Mouse (Mus musculus) E14TG2a.4 (cell line): ENCODE data around the gene Adamts9.

Experiments
- CTCF ChIP-seq: conservative IDR thresholded peaks from 2 replicates; pipeline ENCODE4 v1.5.1; 2014; ENCODE audit warnings: low read length
- POU5F1 ChIP-seq: IDR thresholded peaks from 2 replicates; pipeline ENCODE4 v1.6.1; 2014; ENCODE audit warnings: low read length, borderline replicate concordance

DNA sequence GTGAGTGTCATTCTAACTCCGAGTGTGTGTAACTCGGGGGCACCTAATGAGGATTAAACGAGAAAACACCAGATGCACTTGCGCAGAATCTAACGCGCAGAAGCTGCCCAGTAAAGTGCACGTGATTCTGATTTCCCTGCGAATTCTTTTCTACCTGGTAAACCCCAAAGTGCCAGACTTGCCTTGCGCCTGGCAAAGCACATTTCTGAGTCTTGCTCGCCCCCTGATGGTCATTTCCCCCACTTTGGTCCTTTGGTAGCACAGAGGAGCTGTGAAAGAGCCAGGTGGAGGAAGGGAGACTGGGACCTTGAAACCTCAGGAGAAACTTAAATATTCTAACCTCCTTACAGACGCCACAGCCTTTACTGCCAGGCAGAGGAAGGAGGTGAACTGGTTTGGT lies 199.7 kb downstream of the Adamts9 start:
- peak; percentile 24 for TF ChIP-seq CTCF
- TF ChIP-seq POU5F1, result no peak
